Mouse (Mus musculus) CH12F3 (cell line): Measurements from ENCODE around the gene Cyp3a13.
"Not testable (repeated sequence)": the region's sequence is repeated elsewhere in the genome, so short reads cannot be mapped to it uniquely, and the experiment has no call there.

Source experiments
- in situ Hi-C: fragments of 300-500 bp; cut with MboI; formaldehyde crosslinking; loops from 2 replicates; pipeline ENCODE4 v1.14.3; 2020; ENCODE audit warnings: low sequenced_read_pairs

Gene Cyp3a13

DNA sequence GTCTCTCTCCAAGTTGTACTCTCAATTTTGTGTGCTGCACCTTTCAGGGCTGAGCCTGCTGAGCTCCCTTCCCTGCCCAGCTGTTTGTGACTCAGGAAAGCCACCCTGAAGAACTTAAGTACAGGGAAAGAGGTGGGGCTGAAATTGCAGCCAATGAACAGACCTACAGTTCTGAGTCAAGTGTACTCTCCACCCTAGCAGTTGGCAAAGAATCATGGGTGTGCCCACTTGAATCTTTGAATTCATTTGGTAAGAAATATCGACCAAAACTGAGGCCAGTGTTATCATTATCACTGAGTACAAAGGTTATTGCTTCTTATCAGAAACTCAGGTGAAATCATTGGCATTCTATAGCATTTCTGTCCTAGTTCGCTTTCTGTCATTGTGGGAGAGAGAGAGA lies at the start of gene Cyp3a13:
Cyp3a13 (minus strand) TSS at position 88 of the 400 bp plus-strand sequence.
- in situ Hi-C loops, result no loop called here

DNA sequence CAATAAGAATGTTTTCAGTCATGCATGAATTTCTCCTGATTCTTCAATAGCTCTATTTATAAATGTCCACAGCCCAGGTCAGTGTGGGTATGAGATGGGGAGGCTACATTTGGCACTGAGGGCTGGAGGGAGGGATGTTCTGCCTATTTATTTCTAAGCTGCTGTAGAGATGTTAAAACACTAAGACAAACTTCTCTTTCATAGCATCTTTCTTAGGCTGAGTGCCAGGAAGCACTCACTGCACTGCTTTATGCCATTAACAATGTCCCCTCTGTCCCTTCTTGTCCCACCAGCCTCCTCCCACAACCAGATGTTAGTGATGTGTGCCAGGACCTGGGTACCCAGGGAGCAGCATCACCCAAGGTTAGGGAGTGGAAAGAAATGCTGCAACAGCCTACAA lies 45.1 kb upstream of the Cyp3a13 start:
- in situ Hi-C loops, result no loop called here

DNA sequence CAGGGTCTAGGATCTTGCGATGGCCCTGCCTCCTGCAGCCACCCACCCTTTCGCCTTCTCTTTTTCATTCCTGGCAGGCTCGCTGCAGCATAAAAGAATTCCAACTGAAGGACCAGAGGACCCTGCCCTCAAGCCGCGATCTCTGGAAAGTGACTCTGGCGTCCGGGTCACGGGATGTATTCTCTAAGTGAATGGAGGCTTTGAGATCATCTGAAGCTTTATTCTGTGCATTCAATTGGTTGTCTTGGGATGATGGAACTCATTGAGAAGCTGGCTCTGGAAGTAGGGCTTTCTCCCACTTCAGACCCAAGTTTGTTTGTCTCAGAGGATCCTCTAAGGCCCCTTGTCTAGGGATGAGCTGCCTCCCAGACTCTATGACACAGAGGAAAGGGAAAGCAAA lies 41.5 kb upstream of the Cyp3a13 start, which contains the start of gene Gjc3:
Gjc3 (minus strand) TSS at position 154 of the 400 bp plus-strand sequence.
- in situ Hi-C loops, result no loop called here

DNA sequence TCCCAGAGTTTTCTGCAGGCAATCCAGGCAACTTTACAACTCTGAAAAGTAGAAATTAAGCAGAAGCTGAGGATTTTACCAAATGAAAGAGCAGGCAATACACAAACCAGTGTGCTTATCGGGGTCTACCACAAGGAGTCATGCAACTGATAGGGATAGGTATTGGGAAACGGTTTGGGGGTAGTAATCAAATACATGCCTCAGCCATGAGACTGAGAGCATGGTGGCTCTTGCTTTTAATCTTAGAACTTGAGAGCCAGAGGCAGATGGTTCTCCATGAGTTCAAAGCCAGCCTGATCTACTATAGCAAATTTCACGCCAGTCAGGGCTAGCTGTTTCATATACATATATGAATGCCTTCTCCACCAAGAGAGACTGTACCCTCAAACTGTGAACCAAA lies 35.0 kb upstream of the Cyp3a13 start:
- in situ Hi-C loops, result no loop called here

DNA sequence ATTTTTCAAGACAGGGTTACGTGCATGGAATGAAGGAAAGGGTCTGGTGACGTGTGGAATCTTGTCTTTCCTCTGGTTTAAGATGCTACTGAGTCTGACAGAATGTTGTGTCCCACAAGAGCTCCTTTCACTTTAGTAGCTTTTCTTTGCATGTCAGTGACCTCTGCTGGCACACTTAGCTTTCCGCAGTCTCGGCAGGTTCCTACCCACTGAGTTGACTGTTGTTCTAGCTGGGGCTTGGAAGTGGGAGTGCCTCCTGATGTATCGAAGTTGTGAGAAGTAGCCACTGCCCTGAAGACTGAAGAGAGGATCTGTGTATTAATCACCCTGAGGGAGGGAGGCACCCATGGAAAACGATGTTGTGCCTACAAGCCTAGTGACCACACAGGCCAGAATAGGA lies 29.8 kb upstream of the Cyp3a13 start:
- in situ Hi-C loops, result no loop called here

DNA sequence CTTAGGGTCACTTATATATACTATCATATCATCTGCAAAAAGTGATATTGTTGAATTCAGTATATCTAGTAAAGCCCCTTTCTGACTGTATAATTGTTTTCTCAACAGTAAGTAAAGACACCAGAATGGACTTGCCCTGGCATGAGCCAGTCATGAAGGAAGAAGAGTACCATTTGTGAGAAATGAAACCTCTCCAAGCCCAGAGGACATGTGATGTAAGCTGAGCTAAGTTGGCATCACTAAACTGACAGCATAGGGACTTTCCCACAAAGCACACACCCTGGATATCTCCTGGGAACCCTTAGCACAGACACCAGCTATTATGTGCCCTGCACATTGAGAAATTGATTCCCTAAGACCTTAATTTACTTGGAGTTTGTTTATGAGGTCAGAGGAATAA lies 25.9 kb upstream of the Cyp3a13 start:
- in situ Hi-C loops, result no loop called here

DNA sequence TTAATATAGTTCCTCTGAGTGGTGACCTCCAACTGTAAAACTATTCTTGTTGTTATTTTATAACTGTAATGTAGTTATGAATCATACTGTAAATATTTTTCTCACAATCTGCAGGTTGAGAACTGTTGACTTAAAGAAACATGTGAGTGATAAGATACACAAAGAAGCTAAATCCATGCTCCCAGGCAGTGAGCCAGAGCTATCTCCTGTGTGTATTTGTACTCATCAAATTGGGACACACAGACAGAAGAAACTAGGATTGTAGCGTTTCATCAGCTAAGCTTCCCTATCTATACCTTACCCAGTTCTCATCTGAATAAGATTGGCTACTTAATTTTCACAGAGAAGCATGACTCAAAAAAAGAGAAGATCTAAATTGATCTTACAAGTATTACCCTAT lies 21.7 kb upstream of the Cyp3a13 start:
- in situ Hi-C loops, result no loop called here

DNA sequence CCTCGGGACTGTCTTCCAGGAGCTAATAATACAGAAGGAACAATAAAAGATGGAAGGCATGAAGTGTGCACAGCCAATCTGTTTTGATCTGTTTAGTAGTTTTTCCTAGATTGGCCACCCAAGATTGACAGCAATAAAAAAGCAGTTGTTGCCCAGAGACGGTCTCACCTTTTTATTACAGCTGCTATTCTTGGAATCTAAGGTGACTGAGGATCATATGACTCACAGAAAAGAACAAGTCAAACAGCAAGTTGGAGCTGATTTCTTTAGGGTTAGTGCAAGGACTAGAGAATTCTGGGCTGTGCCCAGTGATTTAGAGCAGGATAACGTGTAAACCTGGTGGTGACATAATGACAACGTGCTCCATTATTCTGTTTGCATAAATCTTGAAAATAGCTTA lies 19.5 kb upstream of the Cyp3a13 start:
- in situ Hi-C loops, result no loop called here

DNA sequence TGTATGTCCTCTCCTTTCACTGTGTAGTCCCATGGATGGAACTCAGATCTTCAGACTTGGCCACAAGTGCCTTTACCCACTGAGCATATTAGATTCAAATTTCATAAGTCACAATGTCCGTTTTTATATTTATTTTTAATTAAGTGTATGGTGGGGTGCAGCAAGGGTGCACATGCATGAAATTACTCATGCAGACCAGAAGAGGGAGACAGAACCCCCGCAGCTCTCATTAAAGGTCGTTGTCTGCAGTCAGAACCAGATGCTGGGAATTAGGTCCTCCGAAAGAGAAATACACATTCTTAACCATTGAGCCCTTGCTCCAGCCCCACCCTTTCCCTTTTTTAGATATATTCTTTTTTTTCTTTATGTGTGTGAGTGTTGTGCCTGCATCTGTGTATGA lies 15.8 kb upstream of the Cyp3a13 start:
- in situ Hi-C loops, result no loop called here

DNA sequence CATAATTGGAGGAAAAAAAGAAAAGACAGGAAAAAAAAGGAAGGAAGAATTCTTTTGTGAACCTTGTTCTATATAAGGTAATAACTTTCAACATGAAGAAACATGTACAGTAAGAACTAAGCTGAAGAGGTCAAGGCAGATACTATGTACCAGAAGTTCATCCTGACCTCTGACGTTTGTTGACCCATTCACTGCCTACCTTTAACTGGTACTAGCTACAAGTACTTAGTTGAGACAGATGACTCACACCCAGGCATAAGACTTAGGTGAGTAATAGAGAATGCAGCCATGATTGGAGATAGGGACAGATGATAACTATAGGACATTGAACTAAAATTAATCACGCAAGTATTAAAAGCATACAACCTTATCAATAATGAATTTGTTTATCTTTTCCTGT lies 15.1 kb upstream of the Cyp3a13 start:
- in situ Hi-C loops, result no loop called here

DNA sequence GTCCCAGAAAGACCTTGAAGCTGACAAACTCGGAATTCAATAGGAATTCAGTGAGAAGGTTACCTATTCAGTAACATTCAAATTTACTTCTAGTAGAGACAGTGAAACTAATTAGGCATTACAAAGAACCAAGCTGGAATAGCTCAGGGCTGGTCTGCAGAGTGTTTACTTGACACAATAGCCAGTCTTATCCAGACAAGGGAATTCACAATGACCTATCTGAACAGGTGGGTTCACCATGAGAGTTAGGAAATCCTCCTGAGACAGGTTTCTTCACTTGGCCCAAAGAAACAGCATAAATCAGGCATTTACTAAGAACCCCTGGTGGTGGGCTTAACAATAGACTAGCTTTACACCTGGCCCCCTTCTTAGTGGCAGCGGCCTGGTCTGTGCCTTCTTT lies 12.5 kb upstream of the Cyp3a13 start:
- in situ Hi-C loops, result not testable (repeated sequence)

DNA sequence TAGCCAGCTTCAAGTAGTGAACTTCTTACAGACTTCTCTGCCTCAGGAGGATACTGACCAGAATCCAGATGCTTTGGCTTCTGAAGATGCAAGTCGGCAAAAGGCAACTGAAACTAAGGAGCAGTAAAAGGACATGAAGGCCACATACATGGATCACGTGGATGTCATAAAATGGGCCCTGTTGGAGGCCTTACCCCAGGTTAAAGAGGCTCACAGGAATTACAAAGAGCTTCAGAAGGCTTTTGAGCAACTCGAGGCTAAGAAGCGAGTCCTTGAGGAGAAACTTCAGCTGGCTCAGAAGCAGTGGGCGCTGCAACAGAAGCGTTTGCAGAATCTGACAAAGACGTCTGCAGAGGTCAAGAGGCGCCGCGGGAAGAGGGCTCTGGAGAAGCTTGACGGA lies 7.0 kb upstream of the Cyp3a13 start:
- in situ Hi-C loops, result no loop called here

DNA sequence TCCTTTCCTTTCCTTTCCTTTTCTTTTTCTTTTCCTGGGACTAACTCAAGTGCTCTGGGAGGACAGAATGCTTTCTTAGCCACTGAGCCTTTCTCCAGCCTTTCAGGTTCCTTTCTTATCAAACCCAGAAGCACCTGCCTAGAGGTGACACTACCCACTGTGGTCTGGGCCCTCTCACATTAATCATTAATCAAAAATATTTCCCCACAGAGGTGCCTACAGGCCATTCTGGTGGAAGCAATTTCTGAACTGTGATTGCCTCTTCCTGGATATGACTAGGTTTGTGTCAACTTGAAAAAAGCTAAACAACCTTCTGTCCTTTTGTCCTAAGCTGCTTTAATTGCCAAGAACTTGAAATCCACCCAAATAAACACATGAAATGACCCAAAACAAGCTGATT lies 752 bp upstream of the Cyp3a13 start:
- in situ Hi-C loops, result no loop called here

DNA sequence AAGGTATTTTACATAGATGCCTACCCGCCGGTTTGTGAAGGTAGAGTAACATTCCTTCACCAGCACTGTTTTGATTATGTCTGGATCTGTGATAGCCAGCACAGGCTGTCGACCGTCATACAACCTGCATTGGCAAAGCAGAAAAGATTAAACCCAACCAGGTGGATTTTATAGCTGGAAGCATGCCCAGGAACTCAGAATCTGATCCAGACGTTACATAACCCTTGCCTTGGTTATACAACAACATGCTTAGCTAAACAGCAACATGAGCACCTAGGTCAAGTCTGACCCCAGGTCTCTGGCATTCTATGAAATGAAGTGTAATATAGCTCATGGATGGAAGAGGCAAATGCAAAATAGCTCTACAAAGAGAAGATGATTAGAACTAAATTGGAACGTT lies 5.9 kb downstream of the Cyp3a13 start:
- in situ Hi-C loops, result no loop called here

DNA sequence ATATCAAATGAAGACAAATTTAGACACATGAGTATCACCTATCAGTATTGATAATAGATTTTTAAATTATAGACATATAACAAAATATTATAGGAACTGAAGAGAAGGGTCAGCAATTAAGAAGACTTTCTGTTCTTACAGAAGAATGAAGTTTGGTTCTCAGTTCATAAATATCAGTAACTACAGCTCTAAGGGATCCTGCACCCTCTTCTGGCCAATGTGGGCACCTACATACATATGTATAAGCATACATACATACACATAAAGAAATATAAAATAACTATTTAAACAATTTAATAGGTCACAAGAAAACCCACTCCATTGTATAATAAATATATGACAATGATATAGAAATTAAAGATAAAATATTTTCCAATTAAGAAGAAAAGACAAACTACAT lies 6.9 kb downstream of the Cyp3a13 start:
- in situ Hi-C loops, result no loop called here

DNA sequence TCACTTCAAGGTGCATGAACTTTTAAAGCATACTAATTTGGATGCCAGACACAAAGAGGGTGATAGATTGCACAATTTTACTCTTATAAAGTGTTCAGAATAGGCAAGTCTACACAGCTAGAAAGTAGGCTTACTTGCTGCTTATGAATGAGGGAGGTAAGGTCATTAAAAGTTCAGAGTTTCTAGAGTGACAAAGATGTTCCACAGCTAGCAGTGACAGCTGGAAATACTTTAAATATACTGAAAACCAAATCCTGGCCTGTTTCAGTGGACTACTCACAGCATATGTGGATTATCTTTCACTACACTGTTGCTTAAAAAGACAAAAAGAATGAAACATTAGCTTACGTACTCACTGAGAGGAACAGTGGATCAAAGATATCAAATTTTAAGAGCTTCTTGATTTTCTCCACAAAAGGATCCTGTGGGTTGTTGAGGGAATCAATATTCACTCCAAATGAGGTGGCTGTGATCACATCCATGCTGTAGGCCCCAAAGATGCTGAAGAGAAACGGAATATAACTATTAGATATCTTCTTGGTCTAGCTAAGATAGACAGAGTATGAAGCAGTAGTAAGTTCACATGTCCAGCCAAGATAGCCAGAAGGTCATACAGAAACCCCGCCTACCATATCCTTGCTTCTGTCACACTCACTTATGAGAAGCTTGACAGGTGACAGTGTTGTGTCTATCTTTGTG lies 11.7 kb downstream of the Cyp3a13 start:
- in situ Hi-C loops, result no loop called here

DNA sequence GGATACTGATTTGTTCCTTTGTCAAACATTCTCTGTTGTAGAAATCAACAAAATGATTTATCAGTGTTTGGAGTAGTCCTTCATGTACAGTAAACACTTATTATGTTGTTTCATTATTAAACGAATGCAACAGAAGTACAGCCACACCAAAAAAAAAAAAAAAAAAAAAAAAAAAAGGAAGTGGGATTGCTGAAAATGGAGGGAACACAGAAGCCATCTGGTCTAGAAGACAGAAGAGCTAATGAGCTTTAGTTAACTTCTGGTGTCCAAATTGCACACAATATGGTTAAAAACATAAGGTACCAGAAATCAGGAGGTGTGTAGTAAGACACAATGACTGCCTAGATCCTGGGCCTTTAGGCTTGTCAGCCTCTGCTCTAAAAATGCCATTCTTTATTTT lies 23.6 kb downstream of the Cyp3a13 start:
- in situ Hi-C loops, result no loop called here

DNA sequence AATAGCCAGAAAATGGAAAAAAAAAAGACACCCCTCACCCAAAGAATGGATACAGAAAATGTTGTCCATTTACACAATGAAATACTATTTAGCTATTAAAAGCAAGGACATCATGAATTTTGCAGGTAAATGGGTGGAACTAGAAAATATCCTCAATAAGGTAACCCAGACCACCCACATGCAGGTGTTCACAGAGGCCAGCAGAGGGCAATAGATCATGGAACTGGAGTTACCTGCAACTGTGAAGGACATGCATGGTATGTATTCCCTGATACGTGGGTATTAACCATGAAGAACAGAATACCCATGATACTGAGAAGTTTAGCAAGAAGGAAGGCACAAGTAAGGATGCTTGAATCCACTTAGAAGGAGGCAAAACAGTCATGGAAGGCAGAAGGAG lies 28.5 kb downstream of the Cyp3a13 start:
- in situ Hi-C loops, result no loop called here

DNA sequence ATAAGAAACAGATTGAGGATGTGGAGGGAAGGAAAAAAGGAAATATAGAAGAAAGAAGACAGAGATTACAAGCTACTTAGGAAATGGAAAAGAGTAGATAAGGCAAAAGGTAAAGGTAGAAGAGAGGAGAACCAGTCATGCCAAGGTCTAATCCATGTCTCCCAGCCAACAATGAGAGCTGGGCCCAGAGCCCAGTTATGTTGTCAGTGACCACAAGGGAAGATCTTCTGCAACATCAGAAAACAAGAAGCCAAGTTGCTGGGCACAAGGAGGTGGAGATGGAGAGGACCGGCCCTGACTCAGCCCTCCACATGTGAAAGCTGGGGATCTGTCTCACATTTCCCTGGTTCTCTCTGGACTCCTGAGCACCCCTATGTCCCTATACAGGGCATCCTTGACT lies 33.8 kb downstream of the Cyp3a13 start:
- in situ Hi-C loops, result no loop called here

DNA sequence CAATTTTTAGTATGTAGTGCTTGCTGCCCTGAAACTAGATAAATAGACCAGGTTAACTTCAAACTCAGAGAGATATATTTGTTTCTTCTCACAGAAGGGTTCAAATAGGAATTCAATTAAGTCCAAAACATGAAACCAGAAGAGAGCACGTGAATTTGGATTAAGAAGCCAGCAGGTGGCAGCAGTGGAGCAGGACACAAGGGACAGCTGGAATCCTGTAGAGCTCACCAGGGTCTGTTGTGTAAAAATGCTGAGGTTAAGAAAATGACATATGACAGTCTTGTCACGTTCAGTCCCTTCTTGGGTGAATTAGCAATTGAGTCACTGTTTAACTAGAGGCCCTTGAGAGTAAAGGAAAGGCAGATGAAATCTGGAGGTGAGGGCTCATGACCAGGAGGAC lies 35.5 kb downstream of the Cyp3a13 start:
- in situ Hi-C loops, result no loop called here

DNA sequence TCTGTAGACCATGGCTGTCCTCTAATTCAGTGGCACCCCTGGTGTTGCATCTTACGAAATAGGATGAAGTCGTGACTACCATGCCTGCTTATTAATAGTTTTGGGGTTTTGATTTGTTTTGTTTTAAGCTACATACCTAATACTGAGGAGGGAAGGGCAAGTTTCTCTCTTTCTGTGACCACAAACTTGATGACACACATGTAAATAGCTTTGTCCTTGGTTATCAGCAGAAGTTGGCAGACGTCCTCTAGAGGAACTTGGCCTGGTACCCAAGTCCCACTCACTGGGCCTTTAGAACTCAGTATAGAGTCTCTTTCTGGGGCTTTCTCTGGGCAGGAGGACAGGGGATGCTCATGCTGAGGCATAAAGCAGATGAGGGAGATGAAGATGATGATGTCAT lies 38.1 kb downstream of the Cyp3a13 start:
- in situ Hi-C loops, result no loop called here

DNA sequence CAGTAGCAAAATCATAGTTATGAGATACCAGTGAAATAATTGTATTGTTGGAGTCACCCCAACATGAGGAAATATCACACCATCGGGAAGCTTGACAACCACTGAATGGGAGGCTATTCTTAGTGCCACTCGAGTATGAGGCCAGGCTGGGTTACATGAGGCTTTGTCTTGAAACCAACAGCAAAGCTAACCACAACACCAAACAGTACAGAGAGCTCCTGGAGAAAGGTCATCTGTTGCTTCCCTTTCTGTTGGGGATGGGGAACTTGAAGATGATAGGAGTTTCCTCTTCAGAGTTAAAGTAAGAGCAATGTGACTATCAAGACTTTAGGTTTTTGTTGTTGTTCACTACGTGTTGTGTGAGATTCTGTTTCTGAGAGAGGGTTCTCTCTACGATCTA lies 38.5 kb downstream of the Cyp3a13 start:
- in situ Hi-C loops, result no loop called here

DNA sequence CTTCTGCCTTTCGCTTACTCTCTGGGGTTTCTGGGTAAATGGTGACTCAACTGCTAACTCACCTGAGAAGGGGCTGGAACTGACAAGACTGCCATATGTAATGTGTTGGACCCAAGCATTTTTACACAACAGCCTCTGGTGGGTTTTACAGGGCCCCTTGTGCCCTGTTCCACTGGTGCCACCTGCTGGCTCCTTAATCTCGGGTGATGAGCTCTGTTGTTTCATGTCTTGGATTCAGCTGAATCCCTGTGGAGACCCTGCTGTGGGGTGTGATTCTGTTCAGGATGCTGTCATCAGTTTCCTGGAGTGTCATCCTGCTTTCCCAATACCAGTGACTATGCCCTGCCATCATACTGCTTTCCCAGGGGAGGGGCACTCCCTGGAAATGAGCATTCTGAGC lies 43.6 kb downstream of the Cyp3a13 start:
- in situ Hi-C loops, result loop anchor here (5.0 kb wide), 1 partner anchor 86 kb away; no protein-coding TSS in a partner anchor
